Comparison of ENCODE assay signal across 13 mouse cellular contexts in the genomic region with DNA sequence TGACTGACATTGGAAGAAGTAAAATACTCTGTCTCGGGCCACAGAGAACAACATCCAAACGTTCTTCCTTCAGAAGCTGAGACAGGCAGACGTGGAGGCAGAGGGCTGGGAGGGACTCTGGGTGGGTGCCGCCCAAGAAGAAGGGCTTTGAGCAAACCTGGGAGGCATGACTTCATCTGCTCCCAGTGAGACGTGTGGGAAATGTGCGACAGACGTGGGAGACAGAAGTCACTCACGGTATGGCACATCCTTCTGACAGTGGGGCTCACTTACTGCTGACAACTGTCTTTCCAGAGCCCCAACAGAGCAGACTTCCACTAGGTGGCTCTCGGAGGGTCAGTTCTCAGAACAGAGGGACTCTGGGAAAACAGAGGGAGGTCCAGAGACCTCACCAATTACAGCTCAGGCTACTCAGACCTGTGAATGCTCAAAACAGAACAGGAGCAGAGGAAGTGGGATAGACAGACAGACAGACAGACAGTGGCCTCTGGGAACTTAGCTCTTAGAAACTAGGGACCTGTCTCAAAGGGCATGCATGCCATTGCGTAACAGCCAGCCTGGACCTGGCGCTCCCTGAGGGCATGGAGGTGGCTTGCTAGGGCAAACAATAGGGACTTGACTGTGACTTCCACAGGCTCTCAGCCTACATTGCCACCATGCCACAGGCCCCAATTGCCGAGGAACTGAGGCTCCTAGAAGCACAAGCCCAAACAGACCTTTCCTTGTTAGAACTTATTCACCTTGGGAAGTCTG.
A peak's percentile ranks its signal among the peaks of the same experiment; 100 is the strongest.
DNase-seq lines count a peak whose midpoint lies in the region; ATAC-seq and TF ChIP-seq lines count a peak whose summit lies in the region.
"Had no signal": no experiment of that assay in that cellular context is flagged by ENCODE, and none has a peak within 500 bp of the region (broad histone marks: within the 10 kb centered on the region; RNA-seq: fewer than 3 reads in every experiment).

No protein-coding gene starts in this region.

- H3K4me2 ChIP-seq in kidney, embryonic 16.5 days (replicated peaks; ENCODE audit: low read depth, low read length) = no peak overlapping the region
- no peak overlapping the region for H3K4me2 ChIP-seq in liver, embryonic 14.5 days (ENCODE audit: low read depth)
- H3K4me2 ChIP-seq in forebrain, embryonic 16.5 days (ENCODE audit: low read length) = no peak overlapping the region
- H3K4me2 ChIP-seq: midbrain, embryonic 12.5 days had no signal

- TF ChIP-seq CTCF in layer of hippocampus, adult 2 months (conservative IDR thresholded peaks at IDR 0.05) = peak; percentile 57
- peak; percentile 20; the same call in 1 of the 2 replicates for TF ChIP-seq CTCF in liver, embryonic 14.5 days (IDR thresholded peaks at IDR 0.05; ENCODE audit: low read depth)

- H3K4me3 ChIP-seq in layer of hippocampus, adult 2 months = no peak overlapping the region
- no peak overlapping the region for H3K4me3 ChIP-seq in kidney, embryonic 16.5 days (ENCODE audit: low read length)
- H3K4me3 ChIP-seq in liver, embryonic 14.5 days (ENCODE audit: insufficient read depth in 1 of 2, low read depth in 2 of 2, low read length in 2 of 2) = no peak overlapping the region
- no peak overlapping the region for H3K4me3 ChIP-seq in forebrain, embryonic 16.5 days (replicated peaks; ENCODE audit: low read length)
- H3K4me3 ChIP-seq: midbrain, embryonic 12.5 days had no signal

- no peaks in the 10 kb centered on the region for H3K9me3 ChIP-seq in kidney, embryonic 16.5 days (ENCODE audit: low read length)
- no peaks in the 10 kb centered on the region for H3K9me3 ChIP-seq in liver, embryonic 14.5 days (ENCODE audit: control insufficient read depth, low read length)
- no peaks in the 10 kb centered on the region for H3K9me3 ChIP-seq in forebrain, embryonic 16.5 days (ENCODE audit: control insufficient read depth, low read length)
- H3K9me3 ChIP-seq: midbrain, embryonic 12.5 days had no signal

- 79% methylated on average over 12 of the region's 12 CpGs for WGBS in kidney, embryonic 16.5 days
- WGBS in liver, embryonic 14.5 days (ENCODE audit: insufficient replicate concordance) = 68% methylated on average over 12 of the region's 12 CpGs
- 78% methylated on average over 12 of the region's 12 CpGs for WGBS in forebrain, embryonic 16.5 days

- H3K27ac ChIP-seq in layer of hippocampus, adult 2 months = peak overlapping the region; percentile 83
- no peak overlapping the region for H3K27ac ChIP-seq in kidney, embryonic 16.5 days (ENCODE audit: low read length)
- H3K27ac ChIP-seq in liver, embryonic 14.5 days = no peak overlapping the region
- no peak overlapping the region for H3K27ac ChIP-seq in forebrain, embryonic 16.5 days (ENCODE audit: low read length)
- H3K27ac ChIP-seq: midbrain, embryonic 12.5 days had no signal

- no peaks in the 10 kb centered on the region for H3K4me1 ChIP-seq in kidney, embryonic 16.5 days (ENCODE audit: insufficient read depth, low read length)
- H3K4me1 ChIP-seq in liver, embryonic 14.5 days (replicated peaks; ENCODE audit: control insufficient read depth in 2 of 2, insufficient read depth in 2 of 2, low read length in 1 of 2) = no peaks in the 10 kb centered on the region
- H3K4me1 ChIP-seq in forebrain, embryonic 16.5 days (replicated peaks; ENCODE audit: control insufficient read depth, insufficient read depth, low read length) = no peaks in the 10 kb centered on the region
- H3K4me1 ChIP-seq: midbrain, embryonic 12.5 days had no signal

- no peak overlapping the region for H3K9ac ChIP-seq in kidney, embryonic 16.5 days (replicated peaks; ENCODE audit: low read length)
- no peak overlapping the region for H3K9ac ChIP-seq in liver, embryonic 14.5 days (replicated peaks)
- H3K9ac ChIP-seq in forebrain, embryonic 16.5 days (replicated peaks; ENCODE audit: low read depth, low read length) = no peak overlapping the region
- H3K9ac ChIP-seq: midbrain, embryonic 12.5 days had no signal

- H3K27me3 ChIP-seq in kidney, embryonic 16.5 days (ENCODE audit: insufficient read depth, low read length) = no peaks in the 10 kb centered on the region
- H3K27me3 ChIP-seq in liver, embryonic 14.5 days (ENCODE audit: control insufficient read depth, insufficient read depth, low read length) = no peaks in the 10 kb centered on the region
- H3K27me3 ChIP-seq in forebrain, embryonic 16.5 days (replicated peaks; ENCODE audit: control insufficient read depth, insufficient read depth, low read length) = no peaks in the 10 kb centered on the region
- H3K27me3 ChIP-seq: midbrain, embryonic 12.5 days had no signal

- 0 out of 2 replicates have a peak, but pooled peaks have one; percentile 23 for ATAC-seq in kidney, embryonic 16.5 days (ENCODE audit: low FRiP score, low TSS enrichment)
- peak; percentile 22; the same call in 1 of the 2 replicates for ATAC-seq in liver, embryonic 14.5 days (ENCODE audit: insufficient read depth)
- no peak for ATAC-seq in forebrain, embryonic 16.5 days

- peak in 1 of 2 experiments; percentile 68 for DNase-seq in layer of hippocampus, adult 2 months (ENCODE audit: low spot score in 2 of 2)
- no peak for DNase-seq in layer of hippocampus, postnatal 25 days (ENCODE audit: extremely low spot score in 1 of 2, low spot score in 1 of 2)
- DNase-seq in brain, adult 2 months (ENCODE audit: low read depth, low spot score) = peak; percentile 62
- peak in 1 of 3 experiments; percentile 12 for DNase-seq in liver, embryonic 14.5 days (ENCODE audit: low read depth in 3 of 3, low spot score in 3 of 3)
- DNase-seq in spleen, adult 12 weeks (ENCODE audit: low spot score) = no peak
- DNase-seq in frontal cortex, postnatal 36 days (ENCODE audit: low spot score in 2 of 2) = no peak
- DNase-seq: cerebellum, postnatal 10 days; heart, postnatal 4 days; layer of hippocampus, postnatal 36 days; spleen, adult 18-20 months had no signal

- no peak for TF ChIP-seq EP300 in liver, embryonic 14.5 days (IDR thresholded peaks at IDR 0.05; ENCODE audit: low read depth)

- peaks cover 41% of the 10 kb centered on the region for H3K36me3 ChIP-seq in kidney, embryonic 16.5 days (ENCODE audit: insufficient read depth, low read length)
- H3K36me3 ChIP-seq in liver, embryonic 14.5 days (replicated peaks; ENCODE audit: control insufficient read depth, insufficient read depth, low read depth) = peaks cover 7% of the 10 kb centered on the region; the same call in 1 of the 2 replicates
- 0 out of 2 replicates have a peak, but pooled peaks cover 3% of the 10 kb centered on the region for H3K36me3 ChIP-seq in forebrain, embryonic 16.5 days (ENCODE audit: control insufficient read depth, insufficient read depth)
